Mouse (Mus musculus): ENCODE data around the gene Stab2.

GRCm38 (mm10) chr10:87046931-87047468 is 39.2 kb upstream of the Stab2 start:
- TF ChIP-seq POLR2A (IDR thresholded peaks at IDR 0.05; ENCODE audit: low read depth, low read length) (no peak), CTCF (conservative IDR thresholded peaks at IDR 0.05; ENCODE audit: insufficient read depth, insufficient read length, low read depth, low read length) (0 out of 2 replicates have a peak, but pooled peaks have one; percentile 12)
